Comparison of ENCODE assay signal across 8 mouse cellular contexts in genomic region chr8:121650389-121651307, GRCm38 (mm10). TPM values are rescaled to one million over a fixed set of nuclear protein-coding genes. Genes with fewer than 3 reads are reported as not detected.
DNase-seq lines count a peak whose midpoint lies in the region; ATAC-seq and TF ChIP-seq lines count a peak whose summit lies in the region.

No protein-coding gene starts in this region.

- H3K27me3 ChIP-seq in G1E (ENCODE audit: insufficient read depth, low read length), result peaks cover 3% of the 10 kb centered on the region; the same call in 1 of the 2 replicates
- H3K27me3 ChIP-seq in limb, embryonic 13.5 days, result no peaks in the 10 kb centered on the region
- no peaks in the 10 kb centered on the region for H3K27me3 ChIP-seq in stomach, embryonic 14.5 days (ENCODE audit: control insufficient read depth, insufficient read depth, low read length)

- 61% methylated on average over 20 of the region's 20 CpGs for WGBS in limb, embryonic 13.5 days
- WGBS in stomach, embryonic 14.5 days, result 61% methylated on average over 20 of the region's 20 CpGs

- H3K9me3 ChIP-seq in G1E (replicated peaks), result peaks cover 57% of the 10 kb centered on the region
- H3K9me3 ChIP-seq in limb, embryonic 13.5 days, result no peaks in the 10 kb centered on the region
- no peaks in the 10 kb centered on the region for H3K9me3 ChIP-seq in stomach, embryonic 14.5 days (ENCODE audit: control insufficient read depth, low read depth, low read length)

- ATAC-seq in G1E (ENCODE audit: extremely low read depth, insufficient number of reproducible peaks, low FRiP score, poor library complexity, severe bottlenecking), result no peak
- ATAC-seq in granulocyte monocyte progenitor cell, adult 5-6 weeks (replicated peaks; ENCODE audit: poor library complexity, severe bottlenecking), result peak; percentile 60
- no peak for ATAC-seq in limb, embryonic 13.5 days (ENCODE audit: low FRiP score, low read depth)
- ATAC-seq in stomach, embryonic 14.5 days (ENCODE audit: insufficient number of reproducible peaks, insufficient read depth, low FRiP score, low read depth), result no peak

- DNase-seq in cerebellum, postnatal 25 days, result peak; percentile 42 to 45
- DNase-seq in cerebellum, postnatal 4 days (ENCODE audit: low spot score in 2 of 2), result no peak
- DNase-seq in G1E (ENCODE audit: low spot score), result no peak
- DNase-seq in right cerebral cortex, postnatal 4 days, result no peak
- DNase-seq in gastrocnemius, postnatal 10 days, result no peak

- no peaks in the 10 kb centered on the region for H3K36me3 ChIP-seq in G1E (replicated peaks)
- H3K36me3 ChIP-seq in limb, embryonic 13.5 days, result peaks cover 16% of the 10 kb centered on the region; the same call in 1 of the 2 replicates
- no peaks in the 10 kb centered on the region; the same call in 1 of the 2 replicates for H3K36me3 ChIP-seq in stomach, embryonic 14.5 days (ENCODE audit: control insufficient read depth, insufficient read depth, low read length)

- TF ChIP-seq CTCF in G1E (IDR thresholded peaks at IDR 0.05; ENCODE audit: low read depth, low read length), result no peak

- peak overlapping the region; percentile 98 for H3K4me2 ChIP-seq in limb, embryonic 13.5 days (replicated peaks)
- H3K4me2 ChIP-seq in stomach, embryonic 14.5 days (replicated peaks; ENCODE audit: low read depth, low read length), result peak overlapping the region; percentile 99

- H3K9ac ChIP-seq in limb, embryonic 13.5 days, result peak overlapping the region; percentile 82
- peak overlapping the region; percentile 67 for H3K9ac ChIP-seq in stomach, embryonic 14.5 days (replicated peaks; ENCODE audit: low read depth, low read length)

- H3K4me1 ChIP-seq in G1E (ENCODE audit: insufficient read depth, low read depth, low read length), result no peaks in the 10 kb centered on the region
- H3K4me1 ChIP-seq in limb, embryonic 13.5 days, result peaks cover 50% of the 10 kb centered on the region
- H3K4me1 ChIP-seq in stomach, embryonic 14.5 days (ENCODE audit: control insufficient read depth, insufficient read depth, low read length), result peaks cover 45% of the 10 kb centered on the region

- no peak overlapping the region for H3K27ac ChIP-seq in limb, embryonic 13.5 days
- no peak overlapping the region for H3K27ac ChIP-seq in stomach, embryonic 14.5 days (ENCODE audit: low read length)

- peak overlapping the region; percentile 48; the same call in 1 of the 2 replicates for H3K4me3 ChIP-seq in G1E (ENCODE audit: low read depth, low read length)
- H3K4me3 ChIP-seq in limb, embryonic 13.5 days, result peak overlapping the region; percentile 75
- peak overlapping the region; percentile 65 for H3K4me3 ChIP-seq in stomach, embryonic 14.5 days (ENCODE audit: low read depth, low read length)

RNA-seq across cellular contexts. Expression of gene Zcchc14, which starts 2.1 kb away (rescaled TPM):
- total RNA-seq in G1E (2014; fragmentation: Nextera tagmentation) (not detected in 2 replicates), G1E (2017) (0.17 and 0.22 TPM in 2 replicates)
- polyA plus RNA-seq in G1E (2012), result not detected in 2 replicates
- not detected in 2 replicates for total RNA-seq in granulocyte monocyte progenitor cell, adult 5-6 weeks (2014; fragmentation: Nextera tagmentation)
- total RNA-seq in granulocyte monocyte progenitor cell, adult 5-6 weeks (2017), result 0.30 TPM in 1 of 2 replicates, not detected in the other
- 18.4 and 20.1 TPM in 2 replicates for polyA plus RNA-seq in limb, embryonic 13.5 days (2015; fragmentation: Nextera tagmentation; extraction: Ambion mirVana)
- polyA plus RNA-seq in stomach, embryonic 14.5 days (2014; fragmentation: Nextera tagmentation; extraction: Ambion mirVana), result 28.7 TPM in 2 replicates
- 10 to 100 TPM; 25.0 to 33.1 TPM for total RNA-seq in gastrocnemius, postnatal 10 days (2021)

Comparison
In these comparisons a context has a peak if more than half of its experiments do, and no peak if none do; other contexts are left out.
1. DNase-seq: peak in cerebellum, postnatal 25 days (2 of 2); none in cerebellum, postnatal 4 days (0 of 2), G1E (single experiment), right cerebral cortex, postnatal 4 days (single experiment) and gastrocnemius, postnatal 10 days (single experiment).
2. RNA of gene Zcchc14, which starts 2.1 kb away (total RNA-seq): 25.0 to 33.1 TPM in gastrocnemius, postnatal 10 days; 0.17 to 0.22 TPM in G1E and 0.30 TPM in granulocyte monocyte progenitor cell, adult 5-6 weeks; every median in the first group is over 10 times any median in the second.
3. Peak in every context shown above with its lines, with median percentiles within 50 percentile points of each other: H3K4me3 ChIP-seq.